Mouse (Mus musculus) stomach, postnatal 0 days (tissue): ENCODE data around the gene Hrc.

Source experiments
- CTCF ChIP-seq: IDR thresholded peaks from 2 replicates; pipeline ENCODE4 v1.5.1; 2016; ENCODE audit warnings: antibody characterized with exemption, low read depth, mild to moderate bottlenecking, moderate library complexity
- EP300 ChIP-seq: optimal IDR thresholded peaks from 2 replicates; pipeline ENCODE3; 2016; ENCODE audit warnings: antibody characterized with exemption

DNA sequence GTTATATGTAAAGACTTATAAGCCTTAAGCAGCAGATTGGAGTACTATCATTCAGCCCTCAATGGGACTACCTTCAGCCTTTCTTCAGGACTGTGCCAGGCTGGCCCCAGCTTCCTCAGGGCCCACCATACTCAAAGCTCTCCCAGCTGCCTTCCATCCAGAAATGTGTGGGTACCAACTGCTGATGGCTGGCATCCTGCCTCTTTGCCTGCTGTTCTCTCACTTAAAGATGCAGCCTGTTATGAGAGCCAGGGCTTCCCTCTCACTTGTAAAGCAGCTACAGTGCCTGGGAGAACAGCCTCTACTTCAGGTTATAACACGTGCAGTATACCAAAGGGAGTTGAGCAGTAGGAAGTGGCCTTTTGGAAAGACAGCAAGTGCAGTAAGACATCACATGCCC lies 41.0 kb downstream of the Hrc start:
- TF ChIP-seq CTCF: no peak
- no peak for TF ChIP-seq EP300
